Mouse (Mus musculus): ENCODE results near the gene Panx1.

Gene Panx1

GRCm38 (mm10) chr9:14970805-14971525 is 74.3 kb downstream of the Panx1 start:
- no peak for DNase-seq (ENCODE audit: low spot score)

- no peak for DNase-seq (ENCODE audit: low spot score)
Measured at GRCm38 (mm10) chr9:14970211-14970610, 75.1 kb downstream of the Panx1 start.

GRCm38 (mm10) chr9:14967598-14967997 is 77.7 kb downstream of the Panx1 start:
- DNase-seq (ENCODE audit: low spot score), result no peak

GRCm38 (mm10) chr9:14966787-14967186 is 78.5 kb downstream of the Panx1 start:
- no peak for DNase-seq (ENCODE audit: low spot score)

GRCm38 (mm10) chr9:14965368-14965767 is 79.9 kb downstream of the Panx1 start:
- no peak for DNase-seq (ENCODE audit: low spot score)

- no peak for DNase-seq (ENCODE audit: low spot score)
Measured at GRCm38 (mm10) chr9:14962769-14963168, 82.5 kb downstream of the Panx1 start.

- DNase-seq (ENCODE audit: low spot score), result no peak
Measured at GRCm38 (mm10) chr9:14954659-14955058, 90.6 kb downstream of the Panx1 start.
